Mouse (Mus musculus) forebrain, embryonic 16.5 days (tissue): ENCODE data around the gene Olfr553. TPM values are rescaled to one million over a fixed set of nuclear protein-coding genes. Genes with fewer than 3 reads are reported as not detected.

Experiments used
- ATAC-seq: fragments of 200-750 bp; cut with Nextera tagmentation; 2 replicates; pipeline ENCODE4 v1.8.0; 2017; ENCODE audit warnings: mild to moderate bottlenecking, moderate library complexity
- H3K27ac ChIP-seq: fragments of 300-500 bp; sonication (generic); 2 replicates; pipeline ENCODE4 v1.5.1; 2014; ENCODE audit warnings: low read length, control low read depth
- H3K27me3 ChIP-seq: fragments of 300-500 bp; sonication (generic); replicated peaks from 2 replicates; pipeline ENCODE4 v1.6.1; 2014; ENCODE audit warnings: low read length; ENCODE audit not compliant: control insufficient read depth, insufficient read depth
- H3K36me3 ChIP-seq: fragments of 300-500 bp; sonication (generic); 2 replicates; pipeline ENCODE4 v1.6.1; 2014; ENCODE audit not compliant: control insufficient read depth, insufficient read depth
- H3K4me1 ChIP-seq: fragments of 300-500 bp; sonication (generic); replicated peaks from 2 replicates; pipeline ENCODE4 v1.6.1; 2014; ENCODE audit warnings: low read length; ENCODE audit not compliant: control insufficient read depth, insufficient read depth
- H3K4me2 ChIP-seq: fragments of 300-500 bp; sonication (generic); 2 replicates; pipeline ENCODE4 v1.6.1; 2014; ENCODE audit warnings: mild to moderate bottlenecking, low read length, control low read depth
- H3K4me3 ChIP-seq: fragments of 300-500 bp; sonication (generic); replicated peaks from 2 replicates; pipeline ENCODE4 v1.5.1; 2014; ENCODE audit warnings: mild to moderate bottlenecking, low read length, control low read depth
- H3K9ac ChIP-seq: fragments of 300-500 bp; sonication (generic); replicated peaks from 2 replicates; pipeline ENCODE4 v1.6.1; 2014; ENCODE audit warnings: low read depth, low read length, control low read depth
- H3K9me3 ChIP-seq: fragments of 300-500 bp; sonication (generic); 2 replicates; pipeline ENCODE4 v1.6.1; 2016; ENCODE audit warnings: low read length; ENCODE audit not compliant: control insufficient read depth
- WGBS: fragments of 180-500 bp; shearing (Covaris S2); extraction: QIAGEN DNeasy Blood & Tissue Kit; methylation state at CpG from one replicate; pipeline ENCODE4 v1.1.7; 2014; 5-methylcytosine and 5-hydroxymethylcytosine counted together
- polyA plus RNA-seq: library from polyadenylated mRNA; unstranded; fragments of >200 nt; fragmentation: Nextera tagmentation; extraction: Ambion mirVana; gene quantifications from 2 replicates; pipeline ENCODE4 v1.2.1, GENCODE M21; 2015

Gene Olfr553
- polyA plus RNA-seq, 1 experiment from 2014 or later: not detected

DNA sequence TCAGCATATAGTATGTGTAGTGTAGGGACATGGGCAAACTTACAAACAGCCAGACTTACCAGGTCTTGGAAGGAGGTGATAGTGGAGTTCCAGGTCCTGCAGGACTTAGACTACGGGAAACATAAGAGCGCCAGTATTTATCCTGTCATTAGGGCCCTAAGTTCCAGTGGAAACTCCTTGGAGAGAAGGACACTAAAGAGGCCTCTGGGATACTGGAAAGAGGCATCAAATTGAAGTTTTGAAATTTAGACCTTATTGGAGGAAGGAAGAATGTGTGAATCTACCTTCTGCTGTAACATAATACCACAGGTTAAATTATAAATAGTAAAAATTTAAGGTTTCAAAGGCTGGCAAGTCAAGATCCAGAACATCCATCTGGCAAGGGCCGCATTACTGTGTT lies 26.2 kb downstream of the Olfr553 start, which contains the start of gene Olfr551:
TSS of gene Olfr551 (minus strand) at position 101 of the 400 bp plus-strand sequence.
- Histone ChIP-seq H3K9ac (no peak within 1 kb of the TSS), H3K9me3 (no peaks in the 10 kb centered on the region), H3K27ac (no peak within 1 kb of the TSS), H3K27me3 (no peaks in the 10 kb centered on the region), H3K4me1 (no peaks in the 10 kb centered on the region), H3K4me2 (no peak within 1 kb of the TSS), H3K4me3 (no peak within 1 kb of the TSS), H3K36me3 (no peaks in the 10 kb centered on the region)
- 94% methylated on average over 3 of the region's 3 CpGs for WGBS
- no peak for ATAC-seq

DNA sequence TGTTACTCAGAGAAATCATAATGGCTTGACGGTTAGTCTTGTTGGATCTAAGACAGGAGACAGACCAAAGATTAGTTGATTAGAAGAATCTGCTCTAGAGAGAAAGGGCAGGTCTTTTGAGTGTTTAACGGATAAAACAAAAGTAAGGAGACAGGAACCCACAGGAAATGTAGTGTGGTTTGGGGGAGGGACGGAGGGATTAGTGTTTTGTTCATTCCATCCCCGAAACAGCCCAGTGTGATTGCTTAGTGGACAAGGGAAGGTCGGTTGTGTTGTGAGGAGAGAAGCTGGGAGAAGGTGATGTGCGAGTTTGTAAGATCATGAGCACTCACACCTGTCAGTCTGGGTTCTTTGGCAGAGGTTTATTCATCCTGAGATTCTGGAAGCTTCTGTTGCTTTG lies 42.0 kb downstream of the Olfr553 start:
- Histone ChIP-seq H3K4me3 (no peak overlapping the region), H3K27ac (no peak overlapping the region), H3K4me2 (no peak overlapping the region), H3K4me1 (peaks cover 3% of the 10 kb centered on the region; the same call in 1 of the 2 replicates), H3K36me3 (no peaks in the 10 kb centered on the region), H3K9ac (no peak overlapping the region), H3K27me3 (no peaks in the 10 kb centered on the region), H3K9me3 (no peaks in the 10 kb centered on the region)
- WGBS: 51% methylated on average over 6 of the region's 6 CpGs
- ATAC-seq: no peak

DNA sequence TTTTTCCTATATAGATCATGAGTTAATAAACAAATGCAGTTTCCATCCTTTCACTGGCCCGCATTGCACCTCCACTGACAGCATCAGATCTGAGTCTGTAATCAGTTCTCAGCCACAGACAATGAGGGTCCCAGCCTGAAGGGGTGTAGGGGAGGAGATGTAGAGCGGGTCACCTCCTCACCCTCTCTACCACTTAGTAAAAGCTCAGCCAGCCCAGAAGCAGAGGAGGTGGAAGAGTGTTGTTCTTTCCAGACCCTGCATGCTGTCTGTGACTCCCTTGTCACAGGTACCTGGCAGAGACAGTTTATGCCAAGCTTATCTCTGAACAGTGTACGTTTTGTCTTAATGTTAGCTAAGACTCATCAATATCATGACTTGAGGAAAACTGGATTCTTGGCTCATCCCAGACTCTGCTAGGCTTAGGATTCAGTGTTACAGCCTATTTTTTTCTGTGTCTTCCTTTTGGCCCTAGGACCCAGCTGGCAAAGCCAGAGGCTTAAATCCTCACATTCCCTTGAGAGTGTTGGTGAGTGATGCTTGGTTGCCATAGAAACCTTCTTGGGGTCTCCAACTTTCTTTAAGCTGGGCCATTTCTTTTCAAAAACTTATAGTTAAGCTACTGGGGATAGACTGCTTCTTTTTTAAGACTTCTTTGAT lies 44.7 kb downstream of the Olfr553 start:
- no peak overlapping the region for H3K9ac ChIP-seq
- H3K27me3 ChIP-seq: no peaks in the 10 kb centered on the region
- no peak overlapping the region for H3K4me3 ChIP-seq
- no peak overlapping the region for H3K4me2 ChIP-seq
- no peak overlapping the region for H3K27ac ChIP-seq
- ATAC-seq: peak; percentile 45; the same call in 1 of the 2 replicates
- no peaks in the 10 kb centered on the region for H3K36me3 ChIP-seq
- no peaks in the 10 kb centered on the region for H3K9me3 ChIP-seq
- H3K4me1 ChIP-seq: peaks cover 3% of the 10 kb centered on the region; the same call in 1 of the 2 replicates
- WGBS: 58% methylated on average over 3 of the region's 3 CpGs

DNA sequence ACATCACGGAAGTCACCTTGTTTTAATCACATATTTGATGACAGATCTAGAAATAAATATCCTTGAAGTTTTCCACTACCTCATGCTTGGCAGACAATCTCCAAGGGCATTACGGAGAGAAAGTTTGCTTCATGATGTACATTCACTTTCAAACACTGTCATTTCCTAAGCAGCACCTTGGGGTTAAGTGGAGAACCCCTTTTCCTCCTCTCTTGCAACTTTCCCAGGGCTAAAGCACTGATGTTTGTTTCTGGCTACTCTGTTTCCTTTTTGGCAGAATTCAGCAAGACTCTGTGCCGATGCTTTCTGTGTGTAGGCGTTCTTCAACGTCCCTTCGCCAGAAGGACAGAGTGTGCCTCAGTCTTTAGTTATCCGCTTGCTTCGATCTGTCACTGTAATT lies 46.9 kb downstream of the Olfr553 start, which contains the start of gene Olfr550:
TSS of gene Olfr550 (plus strand) at position 301 of the 400 bp plus-strand sequence.
- Histone ChIP-seq H3K36me3 (no peaks in the 10 kb centered on the region), H3K4me2 (no peak within 1 kb of the TSS), H3K27me3 (no peaks in the 10 kb centered on the region), H3K27ac (no peak within 1 kb of the TSS), H3K9me3 (no peaks in the 10 kb centered on the region), H3K9ac (no peak within 1 kb of the TSS), H3K4me1 (peaks cover 3% of the 10 kb centered on the region; the same call in 1 of the 2 replicates), H3K4me3 (no peak within 1 kb of the TSS)
- ATAC-seq: no peak
- 94% methylated on average over 8 of the region's 8 CpGs for WGBS

DNA sequence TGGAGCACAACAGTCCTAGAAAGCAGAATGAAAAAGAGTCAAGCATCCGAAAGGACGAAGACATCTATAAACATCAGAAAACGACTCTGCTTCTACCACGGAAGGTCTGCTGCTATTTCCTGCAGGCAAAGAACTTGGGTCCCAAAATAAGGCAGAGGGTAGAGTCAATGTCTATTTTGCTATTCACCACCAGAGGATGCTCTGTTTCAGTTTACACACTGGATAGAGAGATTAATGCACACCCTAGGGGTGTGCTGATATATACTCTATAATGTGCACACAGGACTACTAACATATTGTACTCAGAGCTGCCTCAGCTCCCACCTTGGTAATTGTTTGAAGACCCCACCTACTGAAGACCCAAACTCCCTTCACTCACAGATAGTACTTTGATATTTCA lies 51.8 kb downstream of the Olfr553 start:
- Histone ChIP-seq H3K27me3 (no peaks in the 10 kb centered on the region), H3K4me1 (no peaks in the 10 kb centered on the region), H3K9ac (no peak overlapping the region), H3K36me3 (no peaks in the 10 kb centered on the region), H3K27ac (no peak overlapping the region), H3K4me2 (no peak overlapping the region), H3K4me3 (no peak overlapping the region), H3K9me3 (no peaks in the 10 kb centered on the region)
- ATAC-seq: no peak
- 93% methylated on average over 4 of the region's 4 CpGs for WGBS

DNA sequence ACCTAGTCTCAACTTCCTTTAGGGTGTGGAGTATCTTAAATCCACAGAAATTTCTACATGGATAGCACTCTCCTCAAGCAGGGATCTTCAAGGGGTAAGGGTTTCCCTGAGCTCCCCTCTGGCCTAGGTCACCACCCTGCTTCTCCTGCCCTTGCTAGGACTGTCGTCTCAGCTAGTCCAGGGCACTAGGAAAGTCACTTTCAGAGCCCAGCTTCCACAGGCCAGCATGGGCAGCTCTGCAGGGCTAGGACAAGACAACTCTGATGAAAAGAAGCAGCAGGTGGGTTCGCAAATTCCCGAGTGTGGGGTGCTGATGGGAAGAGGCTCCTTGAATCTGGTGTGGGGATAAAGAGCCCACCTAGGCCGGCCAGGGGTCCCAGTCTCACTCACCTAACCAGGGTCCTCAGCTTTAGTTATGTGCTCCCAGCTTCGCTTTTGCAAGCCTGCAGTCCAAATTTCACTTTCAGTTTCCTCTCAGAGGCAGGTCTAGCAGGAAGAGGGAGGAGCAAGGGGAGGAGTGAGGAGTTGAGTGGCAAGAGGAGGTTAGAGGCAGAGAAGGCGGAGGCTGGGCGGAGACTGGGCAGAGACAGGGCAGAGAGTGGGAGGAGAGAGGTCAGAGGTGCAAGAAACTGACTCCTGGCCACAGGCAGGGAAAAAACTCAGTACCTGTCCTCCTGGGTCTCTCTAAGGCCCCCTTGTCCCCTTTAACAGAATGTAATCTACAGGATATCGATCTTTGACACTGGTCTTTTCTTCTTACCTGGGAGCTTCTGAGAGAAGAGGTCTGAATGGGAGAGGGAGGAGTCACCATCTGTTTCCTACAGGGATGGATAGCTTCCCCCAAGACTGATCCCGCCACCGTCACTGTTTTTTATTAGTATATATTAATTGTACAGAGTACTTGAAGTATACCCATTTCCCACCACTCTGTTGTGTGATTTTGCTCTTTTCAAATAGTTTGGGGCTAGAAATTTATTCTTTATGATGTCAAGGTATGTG lies 52.7 kb downstream of the Olfr553 start, which contains the start of gene Trim21:
TSS of gene Trim21 (minus strand) at position 488 of the 999 bp plus-strand sequence.
- ATAC-seq: peak; percentile 78
- WGBS: 25% methylated on average over 10 of the region's 10 CpGs
- Histone ChIP-seq H3K4me1 (no peaks in the 10 kb centered on the region), H3K9me3 (no peaks in the 10 kb centered on the region), H3K4me3 (peak within 1 kb of the TSS; percentile 20), H3K27me3 (no peaks in the 10 kb centered on the region), H3K9ac (no peak within 1 kb of the TSS), H3K27ac (no peak within 1 kb of the TSS), H3K4me2 (peak within 1 kb of the TSS; percentile 24), H3K36me3 (no peaks in the 10 kb centered on the region)

Other genes with a start within 250 kb of the Olfr553 start
- 79.3 and 96.2 TPM in 2 replicates for gene Rrm1, start 176.5 kb downstream of the Olfr553 start, polyA plus RNA-seq
- 0.43 and 0.66 TPM in 2 replicates for gene Olfr543, start 136.5 kb downstream of the Olfr553 start, polyA plus RNA-seq
- 0.10 TPM in 2 replicates for gene Olfr544, start 129.9 kb downstream of the Olfr553 start, polyA plus RNA-seq
- 0.17 TPM in 1 of 2 replicates, not detected in the other for gene Olfr545, start 118.6 kb downstream of the Olfr553 start, polyA plus RNA-seq
- not detected in 2 replicates for gene Olfr547, start 83.5 kb downstream of the Olfr553 start, polyA plus RNA-seq
- not detected in 2 replicates for gene Olfr548-ps1, start 77.3 kb downstream of the Olfr553 start, polyA plus RNA-seq
- gene Olfr549, start 68.3 kb downstream of the Olfr553 start, polyA plus RNA-seq: not detected in 2 replicates
- 0.41 TPM in 1 of 2 replicates, not detected in the other for gene Trim21, start 52.7 kb downstream of the Olfr553 start, polyA plus RNA-seq
- gene Olfr550, start 46.8 kb downstream of the Olfr553 start, polyA plus RNA-seq: not detected in 2 replicates
- not detected in 2 replicates for gene Olfr551, start 26.3 kb downstream of the Olfr553 start, polyA plus RNA-seq
- gene Olfr552, start 20.4 kb downstream of the Olfr553 start, polyA plus RNA-seq: not detected in 2 replicates
- gene Olfr554, start 20.2 kb upstream of the Olfr553 start, polyA plus RNA-seq: not detected in 2 replicates
- not detected in 2 replicates for gene Olfr555, start 40.6 kb upstream of the Olfr553 start, polyA plus RNA-seq
- gene Olfr556, start 46.7 kb upstream of the Olfr553 start, polyA plus RNA-seq: not detected in 2 replicates
- gene Trim68, start 69.1 kb upstream of the Olfr553 start, polyA plus RNA-seq: 5.6 and 5.8 TPM in 2 replicates
- gene Olfr557, start 77.7 kb upstream of the Olfr553 start, polyA plus RNA-seq: not detected in 2 replicates
- gene Olfr558, start 84.0 kb upstream of the Olfr553 start, polyA plus RNA-seq: not detected in 2 replicates
- gene Olfr33, start 100.9 kb upstream of the Olfr553 start, polyA plus RNA-seq: not detected in 2 replicates
- gene Olfr559, start 109.3 kb upstream of the Olfr553 start, polyA plus RNA-seq: not detected in 2 replicates
- not detected in 2 replicates for gene Olfr560, start 141.1 kb upstream of the Olfr553 start, polyA plus RNA-seq
- not detected in 2 replicates for gene Olfr78, start 141.3 kb upstream of the Olfr553 start, polyA plus RNA-seq
- gene Olfr561, start 153.0 kb upstream of the Olfr553 start, polyA plus RNA-seq: not detected in 2 replicates
- gene Olfr564, start 185.3 kb upstream of the Olfr553 start, polyA plus RNA-seq: not detected in 2 replicates
- gene Olfr566, start 240.5 kb upstream of the Olfr553 start, polyA plus RNA-seq: not detected in 2 replicates